Mouse (Mus musculus) spleen, adult 2 months (tissue): ENCODE measurements around the gene Cchcr1.

Source experiments
- CTCF ChIP-seq: fragments of 200-500 bp; IDR thresholded peaks from 2 replicates; pipeline ENCODE4 v1.5.1; 2011; ENCODE audit warnings: mild to moderate bottlenecking, inconsistent platforms; ENCODE audit not compliant: insufficient read depth, insufficient read length, insufficient replicate concordance; ENCODE audit errors: extremely low read depth
- POLR2A ChIP-seq: fragments of 200-500 bp; IDR thresholded peaks from 2 replicates; pipeline ENCODE4 v1.6.1; 2011; ENCODE audit warnings: low read depth, low read length, inconsistent platforms

DNA sequence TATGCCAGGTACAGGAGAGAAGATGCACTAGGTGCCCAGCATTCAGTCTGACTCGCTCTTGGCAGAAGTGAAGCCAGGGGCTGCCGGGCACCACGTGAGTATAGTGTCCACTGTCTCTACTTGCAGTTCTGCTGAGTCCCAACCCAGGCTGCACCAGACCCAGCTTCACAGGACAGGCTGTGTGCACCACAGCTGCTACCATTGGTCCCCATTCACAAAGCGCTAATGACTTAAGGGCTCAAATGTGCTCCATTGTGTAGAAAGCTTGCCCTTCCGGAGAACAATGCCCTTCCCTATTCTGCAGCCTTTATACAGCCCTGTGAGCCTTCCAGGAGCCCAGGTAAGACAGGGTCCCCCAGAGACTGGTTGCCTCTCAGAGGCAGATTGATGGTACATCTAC is 26.6 kb upstream of the Cchcr1 start:
- TF ChIP-seq POLR2A (no peak), CTCF (no peak)
